Mouse (Mus musculus): ENCODE data around the gene C3ar1. TPM values are rescaled to one million over a fixed set of nuclear protein-coding genes. Genes with fewer than 3 reads are reported as not detected.

The C3ar1 gene
- polyA plus RNA-seq, 1 experiment from 2014 or later = 2.1 TPM

DNA sequence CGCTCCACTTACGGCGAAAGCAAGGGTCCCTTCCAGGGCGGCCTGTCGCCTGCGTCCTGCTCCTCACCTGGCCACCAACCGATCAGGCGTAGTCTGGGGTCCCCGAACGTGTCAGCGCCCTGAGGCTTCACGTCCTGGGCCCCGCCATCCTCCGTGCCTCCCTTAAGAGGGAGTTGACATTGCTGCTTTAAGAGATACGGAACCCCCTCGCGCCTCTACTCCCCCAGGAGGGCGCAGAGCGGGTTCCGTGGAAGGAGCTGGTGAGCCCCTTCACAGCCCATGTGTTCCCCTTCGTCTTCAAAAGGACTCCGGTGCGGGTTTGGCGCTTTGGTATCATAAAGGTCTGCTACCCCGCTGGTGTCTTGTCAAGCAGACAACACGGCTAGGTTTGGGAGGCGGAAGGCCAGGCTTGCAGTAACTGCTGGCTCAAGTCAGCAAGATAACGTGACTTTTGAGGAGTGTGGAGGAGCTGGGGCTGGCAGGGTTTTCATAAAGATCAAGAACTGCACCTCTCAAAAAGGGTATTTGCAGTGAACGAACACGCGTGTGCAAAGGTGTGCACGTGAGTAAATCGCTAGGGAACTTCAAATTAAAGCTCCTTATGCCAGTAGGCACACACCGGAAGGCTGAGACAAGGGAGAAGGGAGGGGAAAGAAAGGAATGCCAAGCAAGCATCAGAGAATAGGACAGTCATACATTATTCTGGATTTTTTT, 54.0 kb downstream of the C3ar1 start:
- 4% methylated on average over 34 of the region's 34 CpGs for WGBS (ENCODE audit: insufficient replicate concordance)
- Histone ChIP-seq H3K27ac (ENCODE audit: low read depth) (peak overlapping the region; percentile 64), H3K4me3 (ENCODE audit: low read depth, low read length) (peak overlapping the region; percentile 72), H3K27me3 (ENCODE audit: insufficient read depth, low read length) (no peaks in the 10 kb centered on the region), H3K9ac (replicated peaks) (peak overlapping the region; percentile 79), H3K4me2 (ENCODE audit: low read depth, low read length) (peak overlapping the region; percentile 97), H3K4me1 (ENCODE audit: insufficient read depth) (peaks cover 18% of the 10 kb centered on the region), H3K9me3 (ENCODE audit: low read length) (no peaks in the 10 kb centered on the region), H3K36me3 (replicated peaks; ENCODE audit: insufficient read depth, low read length) (no peaks in the 10 kb centered on the region)
- DNase-seq (peak; percentile 69), ATAC-seq (peak; percentile 72)
- no peak for TF ChIP-seq CTCF (IDR thresholded peaks at IDR 0.05; ENCODE audit: low read depth)
- no peak for TF ChIP-seq EP300 (IDR thresholded peaks at IDR 0.05; ENCODE audit: low read depth)

DNA sequence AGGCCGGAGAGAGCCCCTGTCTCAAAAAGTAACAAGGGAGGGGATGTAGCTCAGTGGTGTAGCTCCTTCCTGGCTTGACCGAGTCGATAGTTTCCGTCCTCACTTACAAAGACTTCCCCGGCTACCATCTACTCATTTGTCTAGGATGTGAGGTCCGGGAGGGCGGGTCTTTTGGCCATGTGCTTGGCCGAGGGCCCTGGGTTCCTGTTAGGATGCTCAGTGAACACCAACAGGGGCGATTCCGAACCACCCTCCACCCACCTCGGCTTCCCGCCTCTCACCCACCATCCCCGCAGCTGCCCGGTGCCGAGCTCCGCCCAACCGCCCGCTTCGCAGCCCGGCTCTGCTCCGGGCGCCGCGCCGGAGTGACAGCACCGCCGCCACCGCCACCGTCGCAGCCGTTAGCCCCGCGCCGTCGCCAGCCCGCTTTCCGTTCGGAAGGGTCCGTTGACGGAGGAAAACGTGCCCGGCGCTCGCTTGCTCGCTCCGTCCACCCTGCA, 54.6 kb downstream of the C3ar1 start, which contains the start of gene Slc2a3:
Gene Slc2a3 (minus strand): TSS at position 340 of the 500 bp plus-strand sequence.
- Histone ChIP-seq H3K36me3 (replicated peaks; ENCODE audit: insufficient read depth, low read length) (no peaks in the 10 kb centered on the region), H3K4me1 (ENCODE audit: insufficient read depth) (peaks cover 18% of the 10 kb centered on the region), H3K27me3 (ENCODE audit: insufficient read depth, low read length) (no peaks in the 10 kb centered on the region), H3K9ac (replicated peaks) (peak within 1 kb of the TSS; percentile 79), H3K27ac (ENCODE audit: low read depth) (peak within 1 kb of the TSS; percentile 64), H3K4me2 (ENCODE audit: low read depth, low read length) (peak within 1 kb of the TSS; percentile 97), H3K9me3 (ENCODE audit: low read length) (no peaks in the 10 kb centered on the region), H3K4me3 (ENCODE audit: low read depth, low read length) (peak within 1 kb of the TSS; percentile 72)
- DNase-seq (no peak), ATAC-seq (peak; percentile 77)
- TF ChIP-seq CTCF (IDR thresholded peaks at IDR 0.05; ENCODE audit: low read depth) (no peak), EP300 (IDR thresholded peaks at IDR 0.05; ENCODE audit: low read depth) (no peak)
- WGBS (ENCODE audit: insufficient replicate concordance) = 1% methylated on average over 45 of the region's 46 CpGs

DNA sequence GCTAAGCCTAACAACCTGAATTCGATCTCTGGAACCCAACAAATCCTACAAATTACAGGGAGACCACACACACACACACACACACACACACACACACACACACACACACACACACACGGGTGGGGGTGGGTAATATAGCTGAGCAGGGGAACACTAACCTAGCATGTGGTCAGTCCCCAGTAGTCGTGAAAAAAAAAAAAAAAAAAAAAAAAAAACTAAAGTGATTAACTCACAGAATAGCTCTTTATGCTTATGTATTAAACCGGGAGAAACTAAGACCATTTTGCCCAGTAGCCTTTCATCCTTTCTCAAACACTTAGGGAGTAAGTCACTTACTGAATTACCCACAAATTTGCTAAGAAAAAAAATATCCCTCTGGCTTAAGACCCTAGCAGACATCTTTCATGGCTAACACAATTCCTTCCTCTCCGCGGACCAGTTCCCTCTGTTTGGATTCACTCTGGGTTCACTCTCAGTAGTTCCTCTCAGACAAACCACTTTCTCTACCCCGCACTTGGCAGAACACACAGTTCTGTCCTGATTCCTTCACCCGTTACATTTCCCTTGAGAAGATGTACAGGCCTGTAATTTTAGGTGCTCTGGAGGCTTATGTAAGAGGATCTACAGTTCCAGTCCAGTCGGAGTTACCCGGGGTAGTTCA, 55.2 kb downstream of the C3ar1 start:
- WGBS (ENCODE audit: insufficient replicate concordance) = 20% methylated on average over 10 of the region's 10 CpGs
- peak overlapping the region; percentile 79 for H3K9ac ChIP-seq (replicated peaks)
- peak; percentile 10 for ATAC-seq
- no peaks in the 10 kb centered on the region for H3K27me3 ChIP-seq (ENCODE audit: insufficient read depth, low read length)
- DNase-seq = no peak
- H3K9me3 ChIP-seq (ENCODE audit: low read length) = no peaks in the 10 kb centered on the region
- peak overlapping the region; percentile 64 for H3K27ac ChIP-seq (ENCODE audit: low read depth)
- H3K4me2 ChIP-seq (ENCODE audit: low read depth, low read length) = peak overlapping the region; percentile 97
- no peaks in the 10 kb centered on the region for H3K36me3 ChIP-seq (replicated peaks; ENCODE audit: insufficient read depth, low read length)
- no peak for TF ChIP-seq EP300 (IDR thresholded peaks at IDR 0.05; ENCODE audit: low read depth)
- no peak for TF ChIP-seq CTCF (IDR thresholded peaks at IDR 0.05; ENCODE audit: low read depth)
- peaks cover 18% of the 10 kb centered on the region for H3K4me1 ChIP-seq (ENCODE audit: insufficient read depth)
- peak overlapping the region; percentile 72 for H3K4me3 ChIP-seq (ENCODE audit: low read depth, low read length)

Small RNA genes within 50 kb of the gene (microRNA-seq; reads per million reads assigned to microRNA genes)
- not detected for gene Mir7231

Other genes starting within 250 kb of the C3ar1 start
- gene Gdf3, start 246.1 kb downstream of the C3ar1 start, polyA plus RNA-seq (2015; fragmentation: Nextera tagmentation; extraction: Ambion mirVana) = 0.47 and 1.0 TPM in 2 replicates
- gene Dppa3, start 229.8 kb downstream of the C3ar1 start, polyA plus RNA-seq (2015; fragmentation: Nextera tagmentation; extraction: Ambion mirVana) = 0.16 TPM in 1 of 2 replicates, not detected in the other
- not detected in 2 replicates for gene Nanog, start 148.7 kb downstream of the C3ar1 start, polyA plus RNA-seq (2015; fragmentation: Nextera tagmentation; extraction: Ambion mirVana)
- 7.3 and 8.5 TPM in 2 replicates for gene Slc2a3, start 54.5 kb downstream of the C3ar1 start, polyA plus RNA-seq (2015; fragmentation: Nextera tagmentation; extraction: Ambion mirVana)
- gene Foxj2, start 36.2 kb downstream of the C3ar1 start, polyA plus RNA-seq (2015; fragmentation: Nextera tagmentation; extraction: Ambion mirVana) = 1.0 and 1.2 TPM in 2 replicates
- gene Necap1, start 18.3 kb upstream of the C3ar1 start, polyA plus RNA-seq (2015; fragmentation: Nextera tagmentation; extraction: Ambion mirVana) = 18.5 and 19.6 TPM in 2 replicates
- gene Clec4a1, start 65.7 kb upstream of the C3ar1 start, polyA plus RNA-seq (2015; fragmentation: Nextera tagmentation; extraction: Ambion mirVana) = 6.4 TPM in 2 replicates
- 8.2 and 9.3 TPM in 2 replicates for gene Clec4a3, start 96.4 kb upstream of the C3ar1 start, polyA plus RNA-seq (2015; fragmentation: Nextera tagmentation; extraction: Ambion mirVana)
- gene Clec4a4, start 134.2 kb upstream of the C3ar1 start, polyA plus RNA-seq (2015; fragmentation: Nextera tagmentation; extraction: Ambion mirVana) = 0.15 and 0.21 TPM in 2 replicates
- 0.15 and 0.25 TPM in 2 replicates for gene Clec4b1, start 193.8 kb upstream of the C3ar1 start, polyA plus RNA-seq (2015; fragmentation: Nextera tagmentation; extraction: Ambion mirVana)

Measured in liver, postnatal 0 days (tissue).